Mouse (Mus musculus) megakaryocyte, embryonic 14.5 days (primary cell): ENCODE results near the gene Klhl23.

Source experiments
- FLI1 ChIP-seq: IDR thresholded peaks from 2 replicates; pipeline ENCODE4 v1.6.1; 2012; ENCODE audit warnings: low read length, inconsistent platforms, mixed read lengths
- GATA1 ChIP-seq: IDR thresholded peaks from 3 replicates; pipeline ENCODE4 v1.6.1; 2012; ENCODE audit warnings: mixed read lengths, low read length, inconsistent platforms, borderline replicate concordance

- TF ChIP-seq GATA1 = no peak
- TF ChIP-seq FLI1 = no peak
Observed at GRCm38 (mm10) chr2:69837244-69837967, 15.7 kb downstream of the Klhl23 start.
